Mouse (Mus musculus) CH12.LX (cell line): Measurements from ENCODE around the gene Ubash3a. TPM values are rescaled to one million over a fixed set of nuclear protein-coding genes. Genes with fewer than 3 reads are reported as not detected.

Source experiments
- DNase-seq: peaks from one replicate; pipeline ENCODE4 v3.0.0-alpha.2; 2013; ENCODE audit errors: extremely low read depth
- H3K27ac ChIP-seq: 2 replicates; pipeline ENCODE4 v1.5.1; 2012; ENCODE audit warnings: low read depth, mild to moderate bottlenecking, control low read depth, moderate library complexity; ENCODE audit not compliant: insufficient read depth
- H3K27me3 ChIP-seq: replicated peaks from 2 replicates; pipeline ENCODE3; 2012; ENCODE audit warnings: inconsistent platforms
- H3K36me3 ChIP-seq, 2 experiments: replicated peaks in 1 of 2; 2 replicates each; pipeline versions ENCODE3 to v1.6.1; 2012; ENCODE audit warnings: inconsistent platforms in 1 of 2, low read length in 1 of 2, mild to moderate bottlenecking in 1 of 2, mixed read lengths in 1 of 2, moderate library complexity in 1 of 2; ENCODE audit not compliant: control insufficient read depth in 1 of 2, insufficient read depth in 1 of 2
- H3K4me1 ChIP-seq, 2 experiments: 2 replicates each; pipeline ENCODE4 v1.6.1; 2012; ENCODE audit warnings: inconsistent platforms in 1 of 2, moderate library complexity in 1 of 2; ENCODE audit not compliant: insufficient read depth in 2 of 2, control insufficient read depth in 1 of 2
- H3K4me2 ChIP-seq: 2 replicates; pipeline ENCODE4 v1.6.1; 2012; ENCODE audit warnings: low read depth, mild to moderate bottlenecking, control low read depth; ENCODE audit not compliant: poor library complexity, insufficient read depth, severe bottlenecking
- H3K4me3 ChIP-seq, 3 experiments: fragments of 150-350 bp in 1 of 3; sonication (generic) in 1 of 3; replicated peaks in 1 of 3; 2 replicates each; pipeline versions ENCODE3 to v1.5.1; 2011 to 2012; ENCODE audit warnings: low read depth in 2 of 3, low read length in 2 of 3, mild to moderate bottlenecking in 2 of 3, moderate library complexity in 2 of 3, control low read depth in 1 of 3, improper control_type of control experiment in 1 of 3, inconsistent platforms in 1 of 3, mixed read lengths in 1 of 3; ENCODE audit not compliant: poor library complexity in 1 of 3
- H3K79me2 ChIP-seq: replicated peaks from 2 replicates; pipeline ENCODE4 v1.6.1; 2012; ENCODE audit warnings: mild to moderate bottlenecking, moderate library complexity; ENCODE audit not compliant: control insufficient read depth, poor library complexity, insufficient read depth, severe bottlenecking; ENCODE audit errors: extremely low read depth
- H3K9ac ChIP-seq: 2 replicates; pipeline ENCODE4 v1.6.1; 2012; ENCODE audit warnings: low read depth, mild to moderate bottlenecking, control low read depth, moderate library complexity; ENCODE audit not compliant: insufficient read depth
- H3K9me3 ChIP-seq: replicated peaks from 2 replicates; pipeline ENCODE3; 2012; ENCODE audit warnings: low read length, inconsistent platforms, mixed read lengths
- JUN ChIP-seq: IDR thresholded peaks from 2 replicates; pipeline ENCODE4 v1.6.1; 2011; ENCODE audit warnings: low read depth, mild to moderate bottlenecking, low read length, improper control_type of control experiment, moderate library complexity; ENCODE audit not compliant: insufficient read depth
- KAT2A ChIP-seq: IDR thresholded peaks from 2 replicates; pipeline ENCODE4 v1.6.1; 2012; ENCODE audit warnings: low read length, improper control_type of control experiment, inconsistent platforms; ENCODE audit not compliant: insufficient replicate concordance
- MAFK ChIP-seq: IDR thresholded peaks from 2 replicates; pipeline ENCODE4 v1.6.1; 2011; ENCODE audit warnings: low read length, improper control_type of control experiment; ENCODE audit not compliant: insufficient replicate concordance
- MAX ChIP-seq: IDR thresholded peaks from 2 replicates; pipeline ENCODE4 v1.6.1; 2011; ENCODE audit warnings: low read length, improper control_type of control experiment
- MAZ ChIP-seq: IDR thresholded peaks from 2 replicates; pipeline ENCODE4 v1.6.1; 2012; ENCODE audit warnings: low read depth, mild to moderate bottlenecking, inconsistent platforms, low read length, improper control_type of control experiment, moderate library complexity
- MXI1 ChIP-seq: IDR thresholded peaks from 2 replicates; pipeline ENCODE4 v1.6.1; 2011; ENCODE audit warnings: mild to moderate bottlenecking, low read depth, low read length, improper control_type of control experiment
- NRF1 ChIP-seq: IDR thresholded peaks from 2 replicates; pipeline ENCODE4 v1.6.1; 2014; ENCODE audit warnings: low read depth, mild to moderate bottlenecking, inconsistent platforms, low read length, improper control_type of control experiment, moderate library complexity
- POLR2A ChIP-seq: IDR thresholded peaks from 2 replicates; pipeline ENCODE4 v1.6.1; 2011; ENCODE audit warnings: low read depth, mild to moderate bottlenecking, improper control_type of control experiment, low read length
- SIN3A ChIP-seq: IDR thresholded peaks from 2 replicates; pipeline ENCODE4 v1.6.1; 2012; ENCODE audit warnings: low read length, improper control_type of control experiment, inconsistent platforms
- TBP ChIP-seq: conservative IDR thresholded peaks from 2 replicates; pipeline ENCODE4 v1.6.1; 2011; ENCODE audit warnings: low read depth, low read length, improper control_type of control experiment
- ZC3H11A ChIP-seq: IDR thresholded peaks from 2 replicates; pipeline ENCODE4 v1.6.1; 2012; ENCODE audit warnings: low read depth, mild to moderate bottlenecking, inconsistent platforms, low read length, improper control_type of control experiment
- ZMIZ1 ChIP-seq: IDR thresholded peaks from 2 replicates; pipeline ENCODE4 v1.6.1; 2012; ENCODE audit warnings: low read depth, mild to moderate bottlenecking, inconsistent platforms, low read length, improper control_type of control experiment
- dilution Hi-C: fragments of 300-500 bp; cut with MboI; formaldehyde crosslinking; loops from 2 replicates; pipeline ENCODE4 v1.14.3; 2020; ENCODE audit warnings: low sequenced_read_pairs; ENCODE audit not compliant: extremely low pct_unique_long_range_greater_than_20kb, extremely low pct_ligation_motif_present
- in situ Hi-C: fragments of 300-500 bp; cut with MboI; formaldehyde crosslinking; loops from 3 replicates; pipeline ENCODE4 v1.14.3; 2019; ENCODE audit warnings: low sequenced_read_pairs, low pct_ligation_motif_present, low pct_unique_long_range_greater_than_20kb, mixed read lengths
- polyA plus RNA-seq: library from polyadenylated mRNA; unstranded; fragments of >175 nt; gene quantifications from 2 replicates; pipeline ENCODE4 v1.2.1, GENCODE M21; 2012; ENCODE audit warnings: low read depth; ENCODE audit not compliant: insufficient read length
- total RNA-seq, 2 experiments: library from RNA; depleted of rRNA; stranded (reverse); fragments of 300-350 nt in 1 of 2; fragments of >200 nt in 1 of 2; gene quantifications; 2 replicates each; pipeline ENCODE4 v1.2.3; 2012 to 2014

The Ubash3a gene
- total and polyA plus RNA-seq, 3 experiments: 0.08 to 0.17 TPM; not detected in 1

DNA sequence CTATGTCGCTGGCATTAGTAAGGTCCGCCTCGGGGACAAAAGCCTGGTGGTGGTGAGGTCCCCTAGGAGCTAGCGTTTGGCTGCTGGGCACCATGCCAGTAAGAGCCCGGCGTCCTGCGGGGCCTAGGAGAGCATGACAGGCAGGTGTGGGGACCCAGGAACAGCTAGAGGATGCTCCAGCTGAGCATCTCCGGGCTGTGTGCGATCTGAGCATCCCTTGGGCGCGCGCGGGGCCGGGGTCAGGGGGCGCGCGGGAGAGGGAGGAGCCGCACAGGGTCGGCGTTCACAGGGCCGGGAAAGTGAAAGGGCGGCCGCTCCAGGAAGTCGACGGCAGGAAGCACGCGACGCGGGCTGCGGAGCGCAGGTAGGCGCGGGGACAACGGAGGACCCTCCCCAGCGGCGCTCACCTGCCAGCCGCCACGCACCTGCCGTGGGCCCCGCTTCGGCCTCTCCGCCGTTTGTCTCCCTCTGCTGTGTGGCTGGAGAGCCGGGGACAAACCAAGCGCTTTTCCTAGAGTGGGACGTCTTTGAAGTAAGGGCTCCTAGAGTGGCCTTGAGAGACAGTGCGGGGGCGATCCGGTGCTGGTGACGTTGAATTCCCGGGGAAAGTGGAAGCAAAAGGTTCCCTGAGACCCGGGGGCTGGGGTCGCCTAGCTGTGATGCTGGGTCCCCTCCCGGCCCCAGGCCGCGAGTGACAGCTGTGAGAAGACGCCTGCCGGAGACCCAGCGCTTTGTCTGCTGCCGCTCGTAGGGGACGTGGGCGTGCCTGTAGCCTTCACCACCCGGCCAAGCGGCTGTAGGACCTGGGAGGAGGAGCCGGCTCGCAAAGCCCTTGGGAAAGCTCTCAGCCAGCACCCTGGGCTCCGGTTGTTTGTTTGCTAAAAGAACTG, 88.5 kb downstream of the Ubash3a start:
- H3K4me2 ChIP-seq: peak overlapping the region; percentile 97
- DNase-seq: peak; percentile 26
- peak overlapping the region; percentile 1; the same call in 1 of the 2 replicates for H3K27ac ChIP-seq
- H3K4me3 ChIP-seq: peak overlapping the region; percentile 45 to 83 (median 48)
- in situ Hi-C loops (no loop called here), dilution Hi-C loops (no loop called here)
- no peaks in the 10 kb centered on the region for H3K79me2 ChIP-seq
- TF ChIP-seq ZMIZ1 (no peak), POLR2A (peak; percentile 44; the same call in 1 of the 2 replicates), NRF1 (peak; percentile 33; the same call in 1 of the 2 replicates), ZC3H11A (no peak), TBP (0 out of 2 replicates have a peak, but pooled peaks have one; percentile 38), MXI1 (peak; percentile 54), JUN (no peak), MAFK (no peak), SIN3A (peak; percentile 41), MAX (peak; percentile 15; the same call in 1 of the 2 replicates), MAZ (no peak), KAT2A (no peak)
- H3K27me3 ChIP-seq: peaks cover 40% of the 10 kb centered on the region
- no peaks in the 10 kb centered on the region for H3K9me3 ChIP-seq
- peak overlapping the region; percentile 47 for H3K9ac ChIP-seq
- no peaks in the 10 kb centered on the region for H3K36me3 ChIP-seq
- peaks cover 2 to 38% of the 10 kb centered on the region in 2 experiments; a peak in 2 of 4 replicates for H3K4me1 ChIP-seq

Other genes starting within 250 kb of the Ubash3a start
- 4.6 and 5.2 TPM in 2 replicates for gene Abcg1, start 150.2 kb upstream of the Ubash3a start, total RNA-seq (2012; rRNA removed)
- 1.9 and 2.2 TPM in 2 replicates for gene Abcg1, start 150.2 kb upstream of the Ubash3a start, total RNA-seq (2014; rRNA removed)
- gene Abcg1, start 150.2 kb upstream of the Ubash3a start, polyA plus RNA-seq: 1.7 and 2.2 TPM in 2 replicates
- not detected in 2 replicates for gene Tff3, start 78.2 kb upstream of the Ubash3a start, total RNA-seq (2012; rRNA removed)
- not detected in 2 replicates for gene Tff3, start 78.2 kb upstream of the Ubash3a start, total RNA-seq (2014; rRNA removed)
- gene Tff3, start 78.2 kb upstream of the Ubash3a start, polyA plus RNA-seq: not detected in 2 replicates
- gene Tff2, start 63.6 kb upstream of the Ubash3a start, total RNA-seq (2012; rRNA removed): not detected in 2 replicates
- not detected in 2 replicates for gene Tff2, start 63.6 kb upstream of the Ubash3a start, total RNA-seq (2014; rRNA removed)
- gene Tff2, start 63.6 kb upstream of the Ubash3a start, polyA plus RNA-seq: not detected in 2 replicates
- gene Tff1, start 42.6 kb upstream of the Ubash3a start, total RNA-seq (2012; rRNA removed): 1.1 and 2.2 TPM in 2 replicates
- 0.54 and 1.6 TPM in 2 replicates for gene Tff1, start 42.6 kb upstream of the Ubash3a start, total RNA-seq (2014; rRNA removed)
- 0.44 TPM in 1 of 2 replicates, not detected in the other for gene Tff1, start 42.6 kb upstream of the Ubash3a start, polyA plus RNA-seq
- not detected in 2 replicates for gene Tmprss3, start 8.9 kb upstream of the Ubash3a start, total RNA-seq (2012; rRNA removed)
- not detected in 2 replicates for gene Tmprss3, start 8.9 kb upstream of the Ubash3a start, total RNA-seq (2014; rRNA removed)
- not detected in 2 replicates for gene Tmprss3, start 8.9 kb upstream of the Ubash3a start, polyA plus RNA-seq
- not detected in 2 replicates for gene Rsph1, start 69.5 kb downstream of the Ubash3a start, total RNA-seq (2012; rRNA removed)
- not detected in 2 replicates for gene Rsph1, start 69.5 kb downstream of the Ubash3a start, total RNA-seq (2014; rRNA removed)
- gene Rsph1, start 69.5 kb downstream of the Ubash3a start, polyA plus RNA-seq: not detected in 2 replicates
- gene Slc37a1, start 78.9 kb downstream of the Ubash3a start, total RNA-seq (2012; rRNA removed): 4.7 and 6.6 TPM in 2 replicates
- gene Slc37a1, start 78.9 kb downstream of the Ubash3a start, total RNA-seq (2014; rRNA removed): 1.9 and 2.1 TPM in 2 replicates
- gene Slc37a1, start 78.9 kb downstream of the Ubash3a start, polyA plus RNA-seq: 2.2 and 2.4 TPM in 2 replicates
- not detected in 2 replicates for gene Pde9a, start 178.3 kb downstream of the Ubash3a start, total RNA-seq (2012; rRNA removed)
- not detected in 2 replicates for gene Pde9a, start 178.3 kb downstream of the Ubash3a start, total RNA-seq (2014; rRNA removed)
- not detected in 2 replicates for gene Pde9a, start 178.3 kb downstream of the Ubash3a start, polyA plus RNA-seq